Mouse (Mus musculus) C2C12 (cell line): ENCODE results near the gene Tmem186. TPM values are rescaled to one million over a fixed set of nuclear protein-coding genes. Genes with fewer than 3 reads are reported as not detected.
A peak's percentile ranks its signal among the peaks of the same experiment; 100 is the strongest.

Source experiments
- H3K27me3 ChIP-seq: one replicate; pipeline ENCODE4 v1.6.1; 2011; ENCODE audit not compliant: control insufficient read depth, insufficient read depth, insufficient read length
- H3K36me3 ChIP-seq: one replicate; pipeline ENCODE4 v1.6.1; 2011; ENCODE audit not compliant: control insufficient read depth, insufficient read depth
- H3K4me3 ChIP-seq: one replicate; pipeline ENCODE4 v1.5.1; 2011; ENCODE audit warnings: mild to moderate bottlenecking, control low read depth; ENCODE audit not compliant: poor library complexity, insufficient read depth, severe bottlenecking
- H3K79me2 ChIP-seq: one replicate; pipeline ENCODE4 v1.6.1; 2011; ENCODE audit not compliant: control insufficient read depth, insufficient read depth
- H3K79me3 ChIP-seq: one replicate; pipeline ENCODE4 v1.6.1; 2011; ENCODE audit warnings: low read depth, control low read depth
- H3ac ChIP-seq: one replicate; pipeline ENCODE3; 2011; ENCODE audit warnings: low read depth; ENCODE audit not compliant: control insufficient read depth, insufficient read length
- CEBPB ChIP-seq: IDR thresholded peaks from one replicate; pipeline ENCODE4 v1.6.1; 2011; ENCODE audit warnings: low read depth, mild to moderate bottlenecking, control low read depth, moderate library complexity
- CTCF ChIP-seq: IDR thresholded peaks from one replicate; pipeline ENCODE4 v1.5.1; 2011; ENCODE audit not compliant: control insufficient read depth, insufficient read depth, insufficient read length
- FOSL1 ChIP-seq: IDR thresholded peaks from one replicate; pipeline ENCODE4 v1.8.0; 2011; ENCODE audit warnings: mild to moderate bottlenecking, low read length; ENCODE audit not compliant: poor library complexity, insufficient read depth, severe bottlenecking
- MAX ChIP-seq: IDR thresholded peaks from one replicate; pipeline ENCODE4 v1.6.1; 2011; ENCODE audit warnings: mild to moderate bottlenecking, control low read depth
- MYOD1 ChIP-seq: IDR thresholded peaks from one replicate; pipeline ENCODE4 v1.6.1; 2011; ENCODE audit warnings: low read depth; ENCODE audit not compliant: control insufficient read depth, insufficient read length
- MYOG ChIP-seq: IDR thresholded peaks from one replicate; pipeline ENCODE4 v1.6.1; 2011; ENCODE audit not compliant: control insufficient read depth, insufficient read length; ENCODE audit errors: extremely low read depth
- USF1 ChIP-seq: IDR thresholded peaks from one replicate; pipeline ENCODE4 v1.6.1; 2011; ENCODE audit warnings: low read depth, mild to moderate bottlenecking, control low read depth, moderate library complexity
- long read RNA-seq, 2 experiments: library from polyadenylated mRNA; unstranded; transcript quantifications; one replicate each; pipeline ENCODE4 v2.0.0; 2019 to 2020
- polyA plus RNA-seq: library from polyadenylated mRNA; unstranded; fragments of >200 nt; fragmentation: generic; extraction: Trizol; gene quantifications from one replicate; pipeline ENCODE4 v1.2.1, GENCODE M21; 2012; ENCODE audit warnings: missing spikeins

Tmem186 gene
- polyA plus RNA-seq, result 8.5 TPM
- long read RNA-seq, experiment 1, transcript Tmem186-201 (2 exons, 3,391 nt), result major isoform, 5 of 7 reads
- long read RNA-seq, experiment 1, partial matches to known transcripts, result 1 of 7 reads
- long read RNA-seq, experiment 1, other reads (novel, unspliced or antisense), result 1 of 7 reads
- long read RNA-seq, experiment 2, transcript Tmem186-201 (2 exons, 3,391 nt), result major isoform, 50 of 56 reads
- long read RNA-seq, experiment 2, partial matches to known transcripts, result 0 of 56 reads
- long read RNA-seq, experiment 2, other reads (novel, unspliced or antisense), result 6 of 56 reads

DNA sequence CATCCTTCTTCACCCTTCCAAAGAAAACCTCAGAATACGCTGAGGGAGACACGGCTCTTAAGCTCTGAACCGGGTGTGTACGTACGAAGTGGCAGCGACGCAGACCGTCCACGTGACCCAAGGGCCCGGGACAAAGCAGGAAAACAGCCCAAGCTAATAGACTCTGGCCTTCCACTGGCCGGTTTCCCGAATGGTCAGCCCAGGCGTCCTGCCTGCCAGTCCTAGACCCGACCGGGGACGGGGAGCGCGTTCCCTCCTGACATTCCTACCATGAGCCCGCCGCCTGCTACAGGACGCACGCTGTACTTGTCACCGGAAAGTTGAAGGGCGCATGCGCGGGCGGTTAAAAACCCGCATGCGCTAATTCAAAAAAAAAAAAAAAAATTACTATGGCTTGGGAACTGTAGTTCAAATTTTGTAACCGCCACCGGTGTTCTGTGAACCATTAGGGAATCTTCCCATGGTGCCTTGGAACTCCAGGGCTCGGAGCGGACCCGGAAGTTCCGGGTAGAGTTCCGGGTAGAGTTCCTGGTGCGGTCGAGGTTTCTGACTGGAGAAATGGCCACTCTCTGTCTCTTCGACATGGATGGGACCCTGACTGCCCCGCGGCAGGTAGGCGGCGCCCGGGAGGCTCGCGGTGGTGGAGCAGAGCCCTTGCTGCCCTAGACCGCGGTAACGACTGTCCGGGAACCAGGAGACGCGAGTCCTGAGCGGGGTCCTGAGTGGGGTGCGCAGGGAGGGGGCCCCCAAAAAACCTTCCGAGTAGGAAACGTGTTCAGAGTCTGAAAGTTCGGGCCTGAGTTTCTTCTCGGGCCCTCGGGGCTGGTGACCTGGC, at the start of gene Tmem186, which contains the start of gene Pmm2:
Gene Tmem186, minus strand, starts transcription at position 496 of the 835 bp plus-strand sequence.
Gene Pmm2, plus strand, starts transcription at position 458 of the 835 bp plus-strand sequence.
- peaks cover 56% of the 10 kb centered on the region for H3K79me3 ChIP-seq
- H3K4me3 ChIP-seq, result peak within 1 kb of the TSS; percentile 91
- TF ChIP-seq USF1, result peak; percentile 88
- TF ChIP-seq MAX, result no peak
- TF ChIP-seq MYOD1, result no peak
- no peak for TF ChIP-seq CEBPB
- TF ChIP-seq CTCF, result no peak
- TF ChIP-seq MYOG, result no peak

DNA sequence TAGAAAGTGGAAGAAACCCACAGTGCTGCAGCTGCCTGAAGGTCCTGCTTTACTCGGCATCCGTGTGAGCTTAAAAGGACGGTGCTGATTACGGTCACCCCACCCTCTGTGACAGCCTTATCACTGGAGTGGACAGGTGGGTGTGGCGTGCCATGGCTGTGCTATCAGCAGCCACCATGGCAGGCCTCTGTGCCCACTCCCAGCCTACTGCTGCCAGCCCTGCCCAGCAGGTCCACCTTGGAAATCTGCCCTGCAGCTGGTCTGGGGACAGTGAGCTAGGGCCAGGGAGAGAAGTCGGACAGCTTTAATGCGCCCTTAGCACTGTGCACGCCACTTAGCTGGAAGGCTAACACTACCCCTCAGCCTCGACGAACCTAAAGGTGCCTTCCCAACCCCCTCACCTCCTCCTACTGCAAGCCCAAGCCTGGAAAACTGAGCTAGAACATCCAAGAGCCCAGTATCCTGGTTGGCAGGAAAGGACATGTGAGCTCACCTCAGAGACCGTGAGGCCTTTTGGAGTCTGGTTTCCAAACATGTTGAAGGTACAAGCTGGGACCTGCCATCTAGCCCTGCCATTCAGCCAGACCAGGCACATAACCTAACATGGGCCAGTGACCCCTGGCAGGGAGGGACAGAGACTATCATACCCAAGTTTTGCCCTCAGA, 49.5 kb upstream of the Tmem186 start:
- peaks cover 38% of the 10 kb centered on the region for H3K36me3 ChIP-seq
- H3K79me3 ChIP-seq, result no peaks in the 10 kb centered on the region
- H3K4me3 ChIP-seq, result no peak overlapping the region
- H3K27me3 ChIP-seq, result no peaks in the 10 kb centered on the region
- TF ChIP-seq CEBPB, result no peak
- no peak for TF ChIP-seq FOSL1
- TF ChIP-seq MAX, result no peak
- H3K79me2 ChIP-seq, result no peaks in the 10 kb centered on the region
- H3ac ChIP-seq, result no peak overlapping the region

More for the DNA sequence above, at the start of gene Tmem186, which contains the start of gene Pmm2:
- H3K79me2 ChIP-seq, result peaks cover 81% of the 10 kb centered on the region
- H3K27me3 ChIP-seq, result no peaks in the 10 kb centered on the region
- peak within 1 kb of the TSS; percentile 98 for H3ac ChIP-seq
- peaks cover 33% of the 10 kb centered on the region for H3K36me3 ChIP-seq

DNA sequence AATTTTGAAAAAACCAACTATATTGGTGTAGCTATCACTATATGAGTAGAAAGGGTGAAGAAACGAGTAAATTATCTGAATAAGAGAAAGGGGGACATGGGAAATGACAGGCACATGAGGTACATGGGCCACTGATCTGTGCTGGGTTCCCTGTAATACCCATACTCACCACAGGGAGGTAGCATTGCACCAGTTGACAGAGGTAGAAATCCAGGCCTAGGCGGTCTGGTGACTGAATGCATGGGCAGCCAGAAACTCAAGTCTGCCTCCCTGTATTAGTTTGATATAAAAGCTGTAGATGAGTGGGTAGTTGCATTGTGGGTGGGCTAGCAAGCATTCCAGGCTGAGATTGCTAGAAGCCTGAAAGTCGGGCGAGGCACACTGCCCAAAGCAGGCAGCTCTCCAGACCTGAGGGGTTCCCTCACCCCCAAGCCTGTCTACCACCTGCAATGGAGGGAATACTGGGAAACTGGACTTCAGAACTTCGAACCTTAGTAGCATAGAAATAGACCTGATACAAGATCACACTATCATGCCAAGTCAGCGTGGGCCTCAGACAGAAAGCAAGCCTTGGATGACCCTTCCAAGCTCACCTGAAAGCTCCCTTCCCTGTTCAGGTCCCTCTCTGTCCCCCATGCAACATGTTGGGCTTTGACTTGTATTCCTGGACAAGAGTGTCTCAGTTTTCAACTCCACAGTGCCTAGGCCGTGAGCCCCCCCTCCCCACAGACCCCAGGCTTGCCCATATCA, 48.8 kb upstream of the Tmem186 start:
- Histone ChIP-seq H3ac (no peak overlapping the region), H3K79me2 (no peaks in the 10 kb centered on the region), H3K27me3 (no peaks in the 10 kb centered on the region), H3K4me3 (no peak overlapping the region), H3K36me3 (peaks cover 31% of the 10 kb centered on the region), H3K79me3 (no peaks in the 10 kb centered on the region)
- TF ChIP-seq MYOD1 (no peak), CTCF (peak; percentile 71)

DNA sequence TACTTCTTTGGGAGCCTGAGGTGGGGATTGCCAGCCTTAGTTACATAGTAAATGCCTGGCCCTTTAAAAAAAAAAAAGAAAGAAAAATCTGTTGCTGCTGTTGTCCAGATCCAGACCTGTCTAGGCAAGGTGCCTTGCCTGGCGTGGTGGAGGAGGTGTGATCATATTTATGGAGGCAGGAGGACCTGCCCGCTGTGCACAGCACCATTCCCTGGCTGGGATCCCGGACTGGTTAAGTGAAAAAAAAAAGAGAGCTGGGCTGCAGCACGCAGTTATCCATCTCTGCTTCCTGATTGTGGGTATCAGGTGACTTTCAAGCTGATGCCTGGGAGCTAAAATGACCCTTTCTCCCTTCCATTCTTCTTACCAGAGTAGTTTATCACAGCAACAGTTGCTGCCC, 47.6 kb upstream of the Tmem186 start:
- TF ChIP-seq MYOG, result no peak
- TF ChIP-seq MYOD1, result no peak
- TF ChIP-seq CEBPB, result no peak
- no peak for TF ChIP-seq CTCF
- TF ChIP-seq USF1, result no peak
- TF ChIP-seq MAX, result no peak
- TF ChIP-seq FOSL1, result no peak
- H3K4me3 ChIP-seq, result no peak overlapping the region
- H3ac ChIP-seq, result no peak overlapping the region
- no peaks in the 10 kb centered on the region for H3K27me3 ChIP-seq
- no peaks in the 10 kb centered on the region for H3K79me2 ChIP-seq
- H3K36me3 ChIP-seq, result peaks cover 21% of the 10 kb centered on the region
- no peaks in the 10 kb centered on the region for H3K79me3 ChIP-seq

DNA sequence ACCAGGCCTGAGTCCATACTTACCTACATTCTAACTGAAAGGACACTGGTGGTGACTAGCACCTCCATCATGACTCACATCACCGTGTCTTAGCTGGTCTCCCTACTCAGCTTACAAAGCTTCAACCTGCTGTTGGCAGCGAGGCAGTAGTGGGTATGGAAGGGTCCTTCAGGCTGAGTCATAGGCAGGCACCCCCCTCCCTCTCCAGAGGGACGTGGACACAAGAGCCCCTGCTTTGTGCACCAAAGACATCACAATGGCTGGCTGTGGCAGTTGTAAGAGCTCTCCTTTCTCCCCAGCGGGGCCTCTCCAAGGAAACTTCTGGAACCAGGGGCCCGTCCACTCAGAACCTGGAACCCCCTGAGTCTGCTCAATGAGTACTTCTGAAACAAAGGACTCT, 43.0 kb upstream of the Tmem186 start, which contains the start of gene Gm5767:
Gene Gm5767, plus strand, starts transcription at position 301 of the 400 bp plus-strand sequence.
- Histone ChIP-seq H3ac (no peak within 1 kb of the TSS), H3K36me3 (no peaks in the 10 kb centered on the region), H3K4me3 (no peak within 1 kb of the TSS), H3K79me3 (no peaks in the 10 kb centered on the region), H3K79me2 (no peaks in the 10 kb centered on the region), H3K27me3 (no peaks in the 10 kb centered on the region)
- no peak for TF ChIP-seq MYOG
- no peak for TF ChIP-seq MAX
- TF ChIP-seq USF1, result no peak
- no peak for TF ChIP-seq CTCF
- no peak for TF ChIP-seq FOSL1
- no peak for TF ChIP-seq MYOD1
- no peak for TF ChIP-seq CEBPB
